Mouse (Mus musculus): Measurements from ENCODE around the gene Slc52a3. TPM values are rescaled to one million over a fixed set of nuclear protein-coding genes. Genes with fewer than 3 reads are reported as not detected.

The Slc52a3 gene
- polyA plus RNA-seq, 1 experiment, result 0.08 TPM

GRCm38 (mm10) chr2:151998505-151998899, 2.2 kb downstream of the Slc52a3 start:
- no peak for TF ChIP-seq USF1 (IDR thresholded peaks at IDR 0.05; ENCODE audit: low read depth)
- TF ChIP-seq FOSL1 (IDR thresholded peaks at IDR 0.05; ENCODE audit: insufficient read depth, low read length, poor library complexity, severe bottlenecking), result no peak
- TF ChIP-seq MYOG (IDR thresholded peaks at IDR 0.05; ENCODE audit: control insufficient read depth, extremely low read depth, insufficient read length), result no peak
- TF ChIP-seq CTCF (IDR thresholded peaks at IDR 0.05; ENCODE audit: control insufficient read depth, insufficient read depth, insufficient read length), result no peak
- no peak for TF ChIP-seq MYOD1 (IDR thresholded peaks at IDR 0.05; ENCODE audit: control insufficient read depth, insufficient read length, low read depth)
- no peak for TF ChIP-seq CEBPB (IDR thresholded peaks at IDR 0.05; ENCODE audit: low read depth)
- TF ChIP-seq MAX (IDR thresholded peaks at IDR 0.05), result no peak
- Histone ChIP-seq H3K79me3 (ENCODE audit: low read depth) (no peaks in the 10 kb centered on the region), H3K36me3 (ENCODE audit: control insufficient read depth, insufficient read depth) (no peaks in the 10 kb centered on the region), H3K4me3 (ENCODE audit: insufficient read depth, poor library complexity, severe bottlenecking) (no peak overlapping the region), H3K79me2 (ENCODE audit: control insufficient read depth, insufficient read depth) (no peaks in the 10 kb centered on the region), H3K27me3 (ENCODE audit: control insufficient read depth, insufficient read depth, insufficient read length) (peaks cover 43% of the 10 kb centered on the region), H3ac (ENCODE audit: control insufficient read depth, insufficient read length, low read depth) (no peak overlapping the region)

DNA sequence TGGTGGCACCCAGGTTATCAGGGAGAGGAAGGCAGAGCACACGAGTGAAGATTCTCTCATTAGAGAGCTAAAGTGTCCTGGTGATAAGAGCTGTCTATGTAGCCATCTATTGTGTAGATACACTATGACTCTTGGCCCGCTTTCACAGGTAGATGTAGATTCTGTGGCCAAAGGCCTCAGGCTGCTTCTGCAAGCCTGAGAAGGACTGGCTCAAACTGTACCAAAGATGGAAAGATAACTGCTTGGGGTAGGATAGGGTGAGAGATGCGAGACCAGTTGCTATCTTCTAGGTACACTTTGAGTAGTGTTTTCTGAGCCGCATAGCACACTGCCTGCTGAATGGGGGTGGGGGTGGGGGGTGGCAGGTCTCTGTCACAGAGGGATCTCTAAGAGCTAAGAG, 2.6 kb downstream of the Slc52a3 start:
- H3K79me2 ChIP-seq (ENCODE audit: control insufficient read depth, insufficient read depth), result no peaks in the 10 kb centered on the region
- TF ChIP-seq CTCF (IDR thresholded peaks at IDR 0.05; ENCODE audit: control insufficient read depth, insufficient read depth, insufficient read length), result no peak
- no peak for TF ChIP-seq MYOG (IDR thresholded peaks at IDR 0.05; ENCODE audit: control insufficient read depth, extremely low read depth, insufficient read length)
- no peak for TF ChIP-seq FOSL1 (IDR thresholded peaks at IDR 0.05; ENCODE audit: insufficient read depth, low read length, poor library complexity, severe bottlenecking)
- TF ChIP-seq CEBPB (IDR thresholded peaks at IDR 0.05; ENCODE audit: low read depth), result no peak
- TF ChIP-seq USF1 (IDR thresholded peaks at IDR 0.05; ENCODE audit: low read depth), result no peak
- TF ChIP-seq MYOD1 (IDR thresholded peaks at IDR 0.05; ENCODE audit: control insufficient read depth, insufficient read length, low read depth), result no peak
- TF ChIP-seq MAX (IDR thresholded peaks at IDR 0.05), result no peak
- no peak overlapping the region for H3K4me3 ChIP-seq (ENCODE audit: insufficient read depth, poor library complexity, severe bottlenecking)
- no peaks in the 10 kb centered on the region for H3K79me3 ChIP-seq (ENCODE audit: low read depth)
- H3K36me3 ChIP-seq (ENCODE audit: control insufficient read depth, insufficient read depth), result no peaks in the 10 kb centered on the region
- peaks cover 43% of the 10 kb centered on the region for H3K27me3 ChIP-seq (ENCODE audit: control insufficient read depth, insufficient read depth, insufficient read length)
- no peak overlapping the region for H3ac ChIP-seq (ENCODE audit: control insufficient read depth, insufficient read length, low read depth)

DNA sequence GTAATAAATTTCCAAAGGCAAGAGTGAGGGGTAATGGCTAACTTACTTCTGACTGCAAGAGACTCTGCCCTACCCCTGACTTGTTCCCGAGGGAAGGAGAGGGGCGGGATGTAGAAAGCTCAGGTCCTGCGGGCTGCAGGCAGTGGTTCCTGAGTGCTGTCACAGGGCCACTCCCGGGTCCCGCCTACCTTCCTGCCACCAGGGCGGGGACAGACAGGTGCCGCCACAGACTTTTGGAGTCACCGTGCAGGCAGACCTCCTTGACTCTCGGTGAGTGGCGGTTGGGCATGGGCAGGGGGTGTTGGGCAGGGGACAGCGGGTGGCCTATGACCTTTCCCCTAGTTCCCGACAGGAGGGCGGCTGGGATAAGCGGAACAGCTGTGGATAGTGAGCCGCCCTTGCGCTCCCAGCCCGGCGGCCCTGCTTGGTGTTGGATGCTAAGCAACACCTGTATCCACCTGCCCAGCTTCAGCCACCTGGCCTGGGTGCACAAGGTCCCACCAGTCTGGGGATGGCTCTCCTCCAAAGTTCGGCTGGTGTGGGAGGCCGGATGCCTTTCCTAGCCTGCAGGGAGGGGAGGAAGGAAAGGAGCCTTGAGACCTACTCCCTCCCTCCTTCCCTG, 3.5 kb downstream of the Slc52a3 start:
- TF ChIP-seq MYOG (IDR thresholded peaks at IDR 0.05; ENCODE audit: control insufficient read depth, extremely low read depth, insufficient read length) (no peak), MAX (IDR thresholded peaks at IDR 0.05) (no peak), USF1 (IDR thresholded peaks at IDR 0.05; ENCODE audit: low read depth) (no peak), FOSL1 (IDR thresholded peaks at IDR 0.05; ENCODE audit: insufficient read depth, low read length, poor library complexity, severe bottlenecking) (no peak), MYOD1 (IDR thresholded peaks at IDR 0.05; ENCODE audit: control insufficient read depth, insufficient read length, low read depth) (no peak), CEBPB (IDR thresholded peaks at IDR 0.05; ENCODE audit: low read depth) (no peak), CTCF (IDR thresholded peaks at IDR 0.05; ENCODE audit: control insufficient read depth, insufficient read depth, insufficient read length) (no peak)
- no peaks in the 10 kb centered on the region for H3K36me3 ChIP-seq (ENCODE audit: control insufficient read depth, insufficient read depth)
- no peaks in the 10 kb centered on the region for H3K79me2 ChIP-seq (ENCODE audit: control insufficient read depth, insufficient read depth)
- H3K27me3 ChIP-seq (ENCODE audit: control insufficient read depth, insufficient read depth, insufficient read length), result peaks cover 46% of the 10 kb centered on the region
- no peak overlapping the region for H3ac ChIP-seq (ENCODE audit: control insufficient read depth, insufficient read length, low read depth)
- H3K4me3 ChIP-seq (ENCODE audit: insufficient read depth, poor library complexity, severe bottlenecking), result no peak overlapping the region
- H3K79me3 ChIP-seq (ENCODE audit: low read depth), result no peaks in the 10 kb centered on the region

DNA sequence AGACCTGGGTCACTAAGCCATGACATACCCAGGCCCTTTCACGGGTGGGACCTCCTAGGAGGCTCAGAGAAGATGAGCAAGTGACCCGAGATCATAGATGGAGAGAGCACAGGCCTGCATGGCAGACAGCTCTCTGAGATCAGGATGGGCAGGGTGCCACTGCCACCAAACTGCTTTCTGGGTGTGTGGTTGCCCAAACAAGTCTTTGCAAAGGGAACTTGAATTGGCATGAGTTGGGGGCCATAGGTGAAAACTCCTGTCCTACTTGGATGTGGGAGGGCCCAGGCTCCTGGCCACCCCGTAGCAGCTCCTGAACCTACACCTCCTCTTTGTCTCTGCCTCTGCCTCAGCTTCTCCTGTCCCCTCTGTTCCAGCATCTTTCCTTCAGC, 4.0 kb downstream of the Slc52a3 start:
- peaks cover 48% of the 10 kb centered on the region for H3K27me3 ChIP-seq (ENCODE audit: control insufficient read depth, insufficient read depth, insufficient read length)
- H3K4me3 ChIP-seq (ENCODE audit: insufficient read depth, poor library complexity, severe bottlenecking), result no peak overlapping the region
- no peaks in the 10 kb centered on the region for H3K79me3 ChIP-seq (ENCODE audit: low read depth)
- no peaks in the 10 kb centered on the region for H3K79me2 ChIP-seq (ENCODE audit: control insufficient read depth, insufficient read depth)
- TF ChIP-seq MYOG (IDR thresholded peaks at IDR 0.05; ENCODE audit: control insufficient read depth, extremely low read depth, insufficient read length) (no peak), FOSL1 (IDR thresholded peaks at IDR 0.05; ENCODE audit: insufficient read depth, low read length, poor library complexity, severe bottlenecking) (no peak), USF1 (IDR thresholded peaks at IDR 0.05; ENCODE audit: low read depth) (no peak), CTCF (IDR thresholded peaks at IDR 0.05; ENCODE audit: control insufficient read depth, insufficient read depth, insufficient read length) (no peak), MYOD1 (IDR thresholded peaks at IDR 0.05; ENCODE audit: control insufficient read depth, insufficient read length, low read depth) (no peak), CEBPB (IDR thresholded peaks at IDR 0.05; ENCODE audit: low read depth) (no peak), MAX (IDR thresholded peaks at IDR 0.05) (no peak)
- H3ac ChIP-seq (ENCODE audit: control insufficient read depth, insufficient read length, low read depth), result no peak overlapping the region
- no peaks in the 10 kb centered on the region for H3K36me3 ChIP-seq (ENCODE audit: control insufficient read depth, insufficient read depth)

- TF ChIP-seq CEBPB (IDR thresholded peaks at IDR 0.05; ENCODE audit: low read depth), result no peak
- no peak for TF ChIP-seq FOSL1 (IDR thresholded peaks at IDR 0.05; ENCODE audit: insufficient read depth, low read length, poor library complexity, severe bottlenecking)
- no peak for TF ChIP-seq CTCF (IDR thresholded peaks at IDR 0.05; ENCODE audit: control insufficient read depth, insufficient read depth, insufficient read length)
- TF ChIP-seq MAX (IDR thresholded peaks at IDR 0.05), result no peak
- TF ChIP-seq USF1 (IDR thresholded peaks at IDR 0.05; ENCODE audit: low read depth), result no peak
- TF ChIP-seq MYOG (IDR thresholded peaks at IDR 0.05; ENCODE audit: control insufficient read depth, extremely low read depth, insufficient read length), result no peak
- TF ChIP-seq MYOD1 (IDR thresholded peaks at IDR 0.05; ENCODE audit: control insufficient read depth, insufficient read length, low read depth), result no peak
- Histone ChIP-seq H3K79me3 (ENCODE audit: low read depth) (no peaks in the 10 kb centered on the region), H3ac (ENCODE audit: control insufficient read depth, insufficient read length, low read depth) (no peak overlapping the region), H3K4me3 (ENCODE audit: insufficient read depth, poor library complexity, severe bottlenecking) (no peak overlapping the region), H3K79me2 (ENCODE audit: control insufficient read depth, insufficient read depth) (no peaks in the 10 kb centered on the region), H3K27me3 (ENCODE audit: control insufficient read depth, insufficient read depth, insufficient read length) (peaks cover 52% of the 10 kb centered on the region), H3K36me3 (ENCODE audit: control insufficient read depth, insufficient read depth) (no peaks in the 10 kb centered on the region)
Observed at GRCm38 (mm10) chr2:152000735-152001134, 4.4 kb downstream of the Slc52a3 start.
